In genomic region chr9:91409771-91410170, GRCm38 (mm10) we compare ENCODE assay signal across 21 mouse cellular contexts. TPM values are rescaled to one million over a fixed set of nuclear protein-coding genes. Genes with fewer than 3 reads are reported as not detected.
DNase-seq lines count a peak whose midpoint lies in the region; ATAC-seq lines count a peak whose summit lies in the region.
"Had no signal": no experiment of that assay in that cellular context is flagged by ENCODE, and none has a peak within 500 bp of the region (broad histone marks: within the 10 kb centered on the region; RNA-seq: fewer than 3 reads in every experiment).

No protein-coding gene starts in this region.

- ATAC-seq in midbrain, embryonic 13.5 days = no peak
- ATAC-seq in forebrain, embryonic 12.5 days (ENCODE audit: low FRiP score) = no peak
- no peak for ATAC-seq in hindbrain, embryonic 16.5 days
- ATAC-seq in erythroblast, adult 5-6 weeks (replicated peaks; ENCODE audit: low FRiP score, poor library complexity, severe bottlenecking) = no peak
- ATAC-seq: lung, postnatal 0 days had no signal

- H3K9me3 ChIP-seq in midbrain, embryonic 13.5 days = no peaks in the 10 kb centered on the region
- H3K9me3 ChIP-seq in midbrain, embryonic 10.5 days (replicated peaks) = 0 out of 2 replicates have a peak, but pooled peaks cover 4% of the 10 kb centered on the region
- no peaks in the 10 kb centered on the region for H3K9me3 ChIP-seq in forebrain, embryonic 12.5 days
- H3K9me3 ChIP-seq in hindbrain, embryonic 16.5 days (ENCODE audit: control insufficient read depth, low read length) = no peaks in the 10 kb centered on the region
- H3K9me3 ChIP-seq: embryonic facial prominence, embryonic 12.5 days; heart, embryonic 15.5 days; liver, embryonic 15.5 days had no signal

- no peak for DNase-seq in midbrain, embryonic 10.5 days (ENCODE audit: low spot score)
- DNase-seq in retina, postnatal 1 day = peak; percentile 15
- DNase-seq in right cerebral cortex, postnatal 36 days (ENCODE audit: low spot score in 2 of 2) = no peak
- DNase-seq: adrenal gland, adult 2 months; cerebellum, adult 11 months; heart, adult 11 months; kidney, adult 2 months; kidney, postnatal 4 days; right cerebral cortex, postnatal 25 days; thymus, postnatal 14 days had no signal

- peak overlapping the region; percentile 56 for H3K27ac ChIP-seq in midbrain, embryonic 13.5 days
- H3K27ac ChIP-seq in midbrain, embryonic 10.5 days (replicated peaks) = no peak overlapping the region
- peak overlapping the region; percentile 73 for H3K27ac ChIP-seq in forebrain, embryonic 12.5 days
- peak overlapping the region; percentile 12; the same call in 1 of the 2 replicates for H3K27ac ChIP-seq in hindbrain, embryonic 16.5 days (ENCODE audit: low read depth, low read length)
- H3K27ac ChIP-seq: embryonic facial prominence, embryonic 12.5 days; heart, embryonic 15.5 days; liver, embryonic 15.5 days; stomach, postnatal 0 days had no signal

- peak overlapping the region; percentile 25 for H3K4me2 ChIP-seq in midbrain, embryonic 13.5 days (replicated peaks)
- peak overlapping the region; percentile 39 for H3K4me2 ChIP-seq in forebrain, embryonic 12.5 days
- H3K4me2 ChIP-seq in hindbrain, embryonic 16.5 days (ENCODE audit: low read length) = peak overlapping the region; percentile 29
- H3K4me2 ChIP-seq: embryonic facial prominence, embryonic 12.5 days; heart, embryonic 15.5 days; liver, embryonic 15.5 days had no signal

- 0% methylated on average over 3 of the region's 3 CpGs for WGBS in midbrain, embryonic 13.5 days
- 0% methylated on average over 3 of the region's 3 CpGs for WGBS in midbrain, embryonic 10.5 days
- WGBS in forebrain, embryonic 12.5 days = 3% methylated on average over 3 of the region's 3 CpGs
- WGBS in hindbrain, embryonic 16.5 days = 9% methylated on average over 3 of the region's 3 CpGs

- H3K27me3 ChIP-seq in midbrain, embryonic 13.5 days = peaks cover 82% of the 10 kb centered on the region
- H3K27me3 ChIP-seq in midbrain, embryonic 10.5 days (ENCODE audit: low read depth, poor library complexity, severe bottlenecking) = peaks cover 100% of the 10 kb centered on the region
- peaks cover 65% of the 10 kb centered on the region for H3K27me3 ChIP-seq in forebrain, embryonic 12.5 days
- H3K27me3 ChIP-seq in hindbrain, embryonic 16.5 days (replicated peaks; ENCODE audit: control insufficient read depth, insufficient read depth, low read length) = peaks cover 19% of the 10 kb centered on the region

- peak overlapping the region; percentile 9; the same call in 1 of the 2 replicates for H3K4me3 ChIP-seq in midbrain, embryonic 13.5 days (replicated peaks)
- no peak overlapping the region for H3K4me3 ChIP-seq in midbrain, embryonic 10.5 days
- peak overlapping the region; percentile 20 for H3K4me3 ChIP-seq in forebrain, embryonic 12.5 days (replicated peaks)
- no peak overlapping the region; the same call in 1 of the 2 replicates for H3K4me3 ChIP-seq in hindbrain, embryonic 16.5 days (ENCODE audit: low read length)
- H3K4me3 ChIP-seq: embryonic facial prominence, embryonic 12.5 days; heart, embryonic 15.5 days; liver, embryonic 15.5 days had no signal

- H3K4me1 ChIP-seq in midbrain, embryonic 13.5 days (replicated peaks) = peaks cover 21% of the 10 kb centered on the region
- peaks cover 38% of the 10 kb centered on the region for H3K4me1 ChIP-seq in midbrain, embryonic 10.5 days
- H3K4me1 ChIP-seq in forebrain, embryonic 12.5 days = peaks cover 24% of the 10 kb centered on the region
- peaks cover 2% of the 10 kb centered on the region for H3K4me1 ChIP-seq in hindbrain, embryonic 16.5 days (ENCODE audit: control insufficient read depth, insufficient read depth, low read depth, low read length)
- H3K4me1 ChIP-seq: embryonic facial prominence, embryonic 12.5 days; heart, embryonic 15.5 days; liver, embryonic 15.5 days had no signal

- no peak overlapping the region; the same call in 1 of the 2 replicates for H3K9ac ChIP-seq in midbrain, embryonic 13.5 days (replicated peaks)
- peak overlapping the region; percentile 29; the same call in 1 of the 2 replicates for H3K9ac ChIP-seq in forebrain, embryonic 12.5 days
- no peak overlapping the region; the same call in 1 of the 2 replicates for H3K9ac ChIP-seq in hindbrain, embryonic 16.5 days (ENCODE audit: low read depth, low read length)
- H3K9ac ChIP-seq: embryonic facial prominence, embryonic 12.5 days; heart, embryonic 15.5 days; liver, embryonic 15.5 days had no signal

- H3K36me3 ChIP-seq in midbrain, embryonic 13.5 days = no peaks in the 10 kb centered on the region
- no peaks in the 10 kb centered on the region for H3K36me3 ChIP-seq in midbrain, embryonic 10.5 days
- H3K36me3 ChIP-seq in forebrain, embryonic 12.5 days (replicated peaks) = no peaks in the 10 kb centered on the region
- H3K36me3 ChIP-seq in hindbrain, embryonic 16.5 days (ENCODE audit: control insufficient read depth, insufficient read depth, low read length) = no peaks in the 10 kb centered on the region
- H3K36me3 ChIP-seq: embryonic facial prominence, embryonic 12.5 days; heart, embryonic 15.5 days; liver, embryonic 15.5 days had no signal

RNA-seq across cellular contexts. Expression of gene Zic1, which starts 44.2 kb away (rescaled TPM):
- polyA plus RNA-seq in midbrain, embryonic 13.5 days (2015; fragmentation: Nextera tagmentation; extraction: Ambion mirVana) = 14.8 and 16.4 TPM in 2 replicates
- polyA plus RNA-seq in midbrain, embryonic 10.5 days (2016; fragmentation: Nextera tagmentation; extraction: Ambion mirVana) = 6.5 and 6.6 TPM in 2 replicates
- polyA plus RNA-seq in forebrain, embryonic 12.5 days (2016; fragmentation: Nextera tagmentation; extraction: Ambion mirVana) = 13.9 and 14.4 TPM in 2 replicates
- 11.4 and 14.6 TPM in 2 replicates for polyA plus RNA-seq in hindbrain, embryonic 16.5 days (2015; fragmentation: Nextera tagmentation; extraction: Ambion mirVana)
- total RNA-seq in erythroblast, adult 5-6 weeks (2015; ENCODE audit: low replicate concordance) = not detected in 2 replicates
- not detected in 2 replicates for total RNA-seq in erythroblast, adult 5-6 weeks (2017; ENCODE audit: low replicate concordance)
- total RNA-seq: adrenal gland, adult 2 months; megakaryocyte progenitor cell, adult 5-6 weeks had no signal
- polyA plus RNA-seq: kidney, adult 2 months; lung, postnatal 0 days; stomach, postnatal 0 days had no signal

RNA-seq across cellular contexts. Expression of gene Zic4, which starts 47.6 kb away (rescaled TPM):
- 53.2 and 56.6 TPM in 2 replicates for polyA plus RNA-seq in midbrain, embryonic 13.5 days (2015; fragmentation: Nextera tagmentation; extraction: Ambion mirVana)
- polyA plus RNA-seq in midbrain, embryonic 10.5 days (2016; fragmentation: Nextera tagmentation; extraction: Ambion mirVana) = 25.1 and 33.5 TPM in 2 replicates
- polyA plus RNA-seq in forebrain, embryonic 12.5 days (2016; fragmentation: Nextera tagmentation; extraction: Ambion mirVana) = 56.4 and 60.5 TPM in 2 replicates
- 62.4 and 67.4 TPM in 2 replicates for polyA plus RNA-seq in hindbrain, embryonic 16.5 days (2015; fragmentation: Nextera tagmentation; extraction: Ambion mirVana)
- not detected in 2 replicates for total RNA-seq in erythroblast, adult 5-6 weeks (2015; ENCODE audit: low replicate concordance)
- total RNA-seq in erythroblast, adult 5-6 weeks (2017; ENCODE audit: low replicate concordance) = 0.28 TPM in 1 of 2 replicates, not detected in the other
- total RNA-seq: adrenal gland, adult 2 months; ES-E14; megakaryocyte progenitor cell, adult 5-6 weeks had no signal
- polyA plus RNA-seq: adrenal gland, adult 2 months; heart, embryonic 15.5 days; kidney, adult 2 months; liver, embryonic 15.5 days; lung, postnatal 0 days; stomach, postnatal 0 days had no signal

Comparison
In these comparisons a context has a peak if more than half of its experiments do, and no peak if none do; other contexts are left out.
1. H3K4me3 ChIP-seq: peak in midbrain, embryonic 13.5 days (single experiment) and forebrain, embryonic 12.5 days (single experiment); none in midbrain, embryonic 10.5 days (single experiment) and hindbrain, embryonic 16.5 days (single experiment).
2. Peak in every context shown above with its lines, with median percentiles within 50 percentile points of each other: H3K4me2 ChIP-seq.